Mouse (Mus musculus) embryonic facial prominence, embryonic 15.5 days (tissue): Measurements from ENCODE around the gene Fstl5. TPM values are rescaled to one million over a fixed set of nuclear protein-coding genes. Genes with fewer than 3 reads are reported as not detected.

ENCODE experiments used
- ATAC-seq: fragments of 200-750 bp; cut with Nextera tagmentation; 2 replicates; pipeline ENCODE4 v1.8.0; 2017; ENCODE audit warnings: low read depth, moderate TSS enrichment; ENCODE audit not compliant: insufficient number of reproducible peaks, low FRiP score, low TSS enrichment
- H3K27ac ChIP-seq: fragments of 300-500 bp; sonication (generic); replicated peaks from 2 replicates; pipeline ENCODE4 v1.5.1; 2015; ENCODE audit warnings: mild to moderate bottlenecking, inconsistent platforms
- H3K27me3 ChIP-seq: fragments of 300-500 bp; sonication (generic); 2 replicates; pipeline ENCODE4 v1.6.1; 2015; ENCODE audit warnings: inconsistent platforms
- H3K36me3 ChIP-seq: fragments of 300-500 bp; sonication (generic); 2 replicates; pipeline ENCODE4 v1.6.1; 2015; ENCODE audit warnings: mild to moderate bottlenecking, inconsistent platforms
- H3K4me1 ChIP-seq: fragments of 300-500 bp; sonication (generic); 2 replicates; pipeline ENCODE4 v1.6.1; 2015; ENCODE audit warnings: inconsistent platforms
- H3K4me2 ChIP-seq: fragments of 300-500 bp; sonication (generic); replicated peaks from 2 replicates; pipeline ENCODE4 v1.6.1; 2015; ENCODE audit warnings: mild to moderate bottlenecking, inconsistent platforms
- H3K4me3 ChIP-seq: fragments of 300-500 bp; sonication (generic); replicated peaks from 2 replicates; pipeline ENCODE4 v1.5.1; 2015; ENCODE audit warnings: mild to moderate bottlenecking, inconsistent platforms
- H3K9ac ChIP-seq: fragments of 300-500 bp; sonication (generic); 2 replicates; pipeline ENCODE4 v1.6.1; 2015; ENCODE audit warnings: inconsistent platforms
- H3K9me3 ChIP-seq: fragments of 300-500 bp; sonication (generic); replicated peaks from 2 replicates; pipeline ENCODE4 v1.6.1; 2016; ENCODE audit warnings: inconsistent platforms
- WGBS: fragments of 180-500 bp; shearing (Covaris S2); methylation state at CpG from one replicate; pipeline ENCODE4 v1.1.7; 2015; 5-methylcytosine and 5-hydroxymethylcytosine counted together
- polyA plus RNA-seq: library from polyadenylated mRNA; unstranded; fragments of >200 nt; fragmentation: Nextera tagmentation; extraction: Ambion mirVana; gene quantifications from 2 replicates; pipeline ENCODE4 v1.2.1, GENCODE M21; 2015

The Fstl5 gene
- polyA plus RNA-seq, 1 experiment from 2014 or later: 19.5 TPM

DNA sequence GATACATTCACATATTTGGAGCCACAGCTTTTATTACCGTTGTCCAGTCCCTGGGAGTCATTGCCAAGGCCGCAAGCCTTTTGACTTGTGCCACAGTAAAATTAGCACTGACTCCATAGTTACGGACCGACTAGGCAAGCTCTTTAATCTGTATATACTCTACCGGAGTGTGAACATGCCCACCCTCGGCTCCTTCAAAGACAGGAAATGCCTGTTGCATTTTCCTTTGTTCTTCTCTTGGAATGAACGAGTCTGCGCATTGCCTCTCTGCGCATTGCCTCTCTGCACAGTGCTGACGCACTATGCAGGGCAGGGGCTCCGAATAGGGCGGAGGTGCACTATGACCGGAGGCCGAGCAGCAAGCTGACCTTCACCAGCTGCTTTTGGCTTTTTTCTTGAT is 434.7 kb downstream of the Fstl5 start:
- H3K36me3 ChIP-seq: no peaks in the 10 kb centered on the region
- H3K4me1 ChIP-seq: no peaks in the 10 kb centered on the region
- no peak overlapping the region for H3K27ac ChIP-seq
- no peaks in the 10 kb centered on the region for H3K9me3 ChIP-seq
- no peak for ATAC-seq
- WGBS: 86% methylated on average over 14 of the region's 14 CpGs
- H3K27me3 ChIP-seq: no peaks in the 10 kb centered on the region
- H3K9ac ChIP-seq: no peak overlapping the region
- no peak overlapping the region for H3K4me3 ChIP-seq
- no peak overlapping the region for H3K4me2 ChIP-seq

DNA sequence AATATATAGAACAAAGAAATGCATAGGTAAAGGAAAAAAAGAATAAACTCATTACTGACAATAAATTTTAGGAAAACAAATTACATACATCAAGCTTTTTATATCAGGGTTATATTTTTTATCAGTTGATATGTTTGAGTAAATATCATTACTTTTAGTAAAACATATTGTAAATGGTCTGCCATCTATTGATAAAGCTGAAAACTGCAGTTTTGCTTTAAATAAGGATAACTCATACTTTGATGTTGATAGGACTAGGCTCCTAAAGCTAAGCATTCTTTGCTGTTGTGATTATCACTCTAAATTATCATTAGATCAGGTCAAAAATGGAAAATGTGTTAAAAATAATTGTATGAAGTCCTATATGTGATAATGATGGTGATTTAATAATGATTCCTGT is 493.3 kb downstream of the Fstl5 start:
- no peak overlapping the region for H3K4me2 ChIP-seq
- H3K9me3 ChIP-seq: no peaks in the 10 kb centered on the region
- no peaks in the 10 kb centered on the region for H3K27me3 ChIP-seq
- H3K36me3 ChIP-seq: no peaks in the 10 kb centered on the region
- H3K27ac ChIP-seq: no peak overlapping the region
- H3K4me3 ChIP-seq: no peak overlapping the region
- no peaks in the 10 kb centered on the region for H3K4me1 ChIP-seq
- no peak overlapping the region for H3K9ac ChIP-seq
- ATAC-seq: no peak

DNA sequence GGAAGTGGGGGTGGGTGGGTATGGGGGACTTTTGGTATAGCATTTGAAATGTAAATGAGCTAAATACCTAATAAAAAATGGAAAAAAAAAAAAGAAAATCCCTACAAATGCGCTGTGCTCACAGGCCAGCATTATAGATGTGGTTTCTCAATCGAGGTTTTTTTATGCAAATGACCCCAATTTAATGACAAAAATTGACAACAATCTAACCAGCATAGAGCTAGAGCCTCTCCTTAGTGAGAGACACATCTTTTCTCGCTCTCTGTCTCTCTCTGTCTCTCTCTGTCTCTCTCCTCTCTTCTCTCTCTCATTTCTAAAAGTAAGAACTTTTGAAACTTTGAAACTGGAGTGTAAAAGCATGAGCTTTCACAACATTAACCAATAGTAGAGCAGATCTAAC is 498.4 kb downstream of the Fstl5 start:
- no peaks in the 10 kb centered on the region for H3K36me3 ChIP-seq
- ATAC-seq: no peak
- H3K4me1 ChIP-seq: no peaks in the 10 kb centered on the region
- H3K9me3 ChIP-seq: no peaks in the 10 kb centered on the region
- no peaks in the 10 kb centered on the region for H3K27me3 ChIP-seq
- H3K9ac ChIP-seq: no peak overlapping the region
- no peak overlapping the region for H3K27ac ChIP-seq
- H3K4me3 ChIP-seq: no peak overlapping the region
- WGBS: 76% methylated on average over 3 of the region's 3 CpGs
- no peak overlapping the region for H3K4me2 ChIP-seq

DNA sequence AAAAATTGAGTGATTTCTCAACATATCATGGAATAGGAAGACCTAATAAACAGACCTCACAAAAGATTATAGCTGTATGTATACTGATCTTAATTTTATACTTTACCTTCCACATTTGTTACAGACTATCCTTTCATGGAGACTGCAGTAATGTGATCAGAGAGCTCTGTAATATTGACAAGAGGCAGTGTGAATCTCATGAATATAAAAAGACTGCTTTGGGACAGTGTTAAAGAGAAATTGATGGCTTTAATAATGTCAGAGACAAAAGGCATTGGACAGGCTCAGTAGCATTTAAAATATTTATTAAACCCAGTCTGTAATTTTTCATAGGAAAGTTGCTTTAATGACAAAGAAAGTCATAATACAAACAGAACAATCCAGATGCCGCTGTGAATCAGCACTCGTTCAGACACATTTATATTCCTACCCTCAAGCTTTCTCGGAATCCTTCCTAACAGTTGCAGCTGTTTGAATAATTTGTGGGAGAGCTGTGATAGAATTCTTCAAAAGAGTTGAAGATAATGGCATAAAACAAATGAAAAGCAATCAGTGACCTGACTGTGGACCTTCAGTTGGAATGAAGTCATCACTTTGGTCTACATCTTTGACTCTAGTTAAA is 499.0 kb downstream of the Fstl5 start:
- Histone ChIP-seq H3K27me3 (no peaks in the 10 kb centered on the region), H3K9ac (no peak overlapping the region), H3K36me3 (no peaks in the 10 kb centered on the region), H3K4me3 (no peak overlapping the region), H3K27ac (no peak overlapping the region), H3K9me3 (no peaks in the 10 kb centered on the region), H3K4me2 (no peak overlapping the region), H3K4me1 (no peaks in the 10 kb centered on the region)
- 73% methylated on average over 3 of the region's 3 CpGs for WGBS
- ATAC-seq: no peak

GRCm38 (mm10) chr3:76593148-76593547 is 519.1 kb downstream of the Fstl5 start:
- H3K9ac ChIP-seq: no peak overlapping the region
- H3K4me3 ChIP-seq: no peak overlapping the region
- H3K9me3 ChIP-seq: no peaks in the 10 kb centered on the region
- no peak overlapping the region for H3K27ac ChIP-seq
- no peaks in the 10 kb centered on the region for H3K36me3 ChIP-seq
- WGBS: 67% methylated on average over 4 of the region's 4 CpGs
- no peaks in the 10 kb centered on the region for H3K27me3 ChIP-seq
- H3K4me1 ChIP-seq: no peaks in the 10 kb centered on the region
- ATAC-seq: no peak
- no peak overlapping the region for H3K4me2 ChIP-seq

- Histone ChIP-seq H3K9me3 (no peaks in the 10 kb centered on the region), H3K4me3 (no peak overlapping the region), H3K9ac (no peak overlapping the region), H3K36me3 (no peaks in the 10 kb centered on the region), H3K27ac (no peak overlapping the region), H3K27me3 (no peaks in the 10 kb centered on the region), H3K4me2 (no peak overlapping the region), H3K4me1 (no peaks in the 10 kb centered on the region)
- ATAC-seq: no peak
- 77% methylated on average over 1 of the region's 1 CpGs for WGBS
Observed at GRCm38 (mm10) chr3:76620044-76620443, 546.0 kb downstream of the Fstl5 start.

GRCm38 (mm10) chr3:76654243-76654642 is 580.2 kb downstream of the Fstl5 start:
- no peaks in the 10 kb centered on the region for H3K4me1 ChIP-seq
- H3K4me3 ChIP-seq: no peak overlapping the region
- H3K27ac ChIP-seq: no peak overlapping the region
- H3K4me2 ChIP-seq: no peak overlapping the region
- no peaks in the 10 kb centered on the region for H3K9me3 ChIP-seq
- WGBS: 86% methylated on average over 1 of the region's 1 CpGs
- H3K36me3 ChIP-seq: no peaks in the 10 kb centered on the region
- H3K27me3 ChIP-seq: no peaks in the 10 kb centered on the region
- no peak overlapping the region for H3K9ac ChIP-seq
- ATAC-seq: peak; percentile 82

GRCm38 (mm10) chr3:76670859-76671258 is 596.8 kb downstream of the Fstl5 start:
- Histone ChIP-seq H3K27ac (no peak overlapping the region), H3K27me3 (no peaks in the 10 kb centered on the region), H3K36me3 (no peaks in the 10 kb centered on the region), H3K9ac (no peak overlapping the region), H3K9me3 (no peaks in the 10 kb centered on the region), H3K4me3 (no peak overlapping the region), H3K4me2 (no peak overlapping the region), H3K4me1 (no peaks in the 10 kb centered on the region)
- ATAC-seq: no peak
- 48% methylated on average over 5 of the region's 5 CpGs for WGBS

GRCm38 (mm10) chr3:76676006-76676405 is 601.9 kb downstream of the Fstl5 start:
- no peaks in the 10 kb centered on the region for H3K27me3 ChIP-seq
- WGBS: 85% methylated on average over 3 of the region's 3 CpGs

GRCm38 (mm10) chr3:76679853-76680545 is 605.9 kb downstream of the Fstl5 start:
- Histone ChIP-seq H3K27me3 (no peaks in the 10 kb centered on the region), H3K4me2 (no peak overlapping the region), H3K9ac (no peak overlapping the region), H3K9me3 (no peaks in the 10 kb centered on the region), H3K36me3 (no peaks in the 10 kb centered on the region), H3K27ac (no peak overlapping the region), H3K4me1 (no peaks in the 10 kb centered on the region), H3K4me3 (no peak overlapping the region)
- 59% methylated on average over 5 of the region's 5 CpGs for WGBS
- ATAC-seq: no peak

More at GRCm38 (mm10) chr3:76676006-76676405, 601.9 kb downstream of the Fstl5 start:
- Histone ChIP-seq H3K9me3 (no peaks in the 10 kb centered on the region), H3K4me2 (no peak overlapping the region), H3K36me3 (no peaks in the 10 kb centered on the region), H3K9ac (no peak overlapping the region), H3K4me3 (no peak overlapping the region), H3K27ac (no peak overlapping the region), H3K4me1 (no peaks in the 10 kb centered on the region)
- no peak for ATAC-seq

DNA sequence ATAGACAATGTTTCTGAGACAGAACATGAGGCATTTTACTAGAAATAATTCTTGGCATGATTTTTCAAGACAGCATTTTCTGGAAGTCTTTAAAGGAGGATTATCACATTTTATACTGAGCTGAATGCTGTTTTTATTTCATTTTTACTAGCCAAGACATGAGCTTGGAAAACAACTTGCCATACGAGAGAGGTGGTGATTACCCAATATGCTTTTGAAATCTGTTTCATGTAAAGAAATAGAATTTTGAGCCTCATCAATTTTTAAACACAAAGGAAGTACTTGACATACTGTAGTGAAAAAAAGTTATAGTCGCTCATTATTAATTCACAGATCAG is 606.4 kb downstream of the Fstl5 start:
- Histone ChIP-seq H3K4me1 (no peaks in the 10 kb centered on the region), H3K4me3 (no peak overlapping the region), H3K27ac (no peak overlapping the region), H3K4me2 (no peak overlapping the region), H3K9me3 (no peaks in the 10 kb centered on the region), H3K9ac (no peak overlapping the region), H3K27me3 (no peaks in the 10 kb centered on the region), H3K36me3 (no peaks in the 10 kb centered on the region)
- ATAC-seq: no peak
- 62% methylated on average over 2 of the region's 2 CpGs for WGBS

DNA sequence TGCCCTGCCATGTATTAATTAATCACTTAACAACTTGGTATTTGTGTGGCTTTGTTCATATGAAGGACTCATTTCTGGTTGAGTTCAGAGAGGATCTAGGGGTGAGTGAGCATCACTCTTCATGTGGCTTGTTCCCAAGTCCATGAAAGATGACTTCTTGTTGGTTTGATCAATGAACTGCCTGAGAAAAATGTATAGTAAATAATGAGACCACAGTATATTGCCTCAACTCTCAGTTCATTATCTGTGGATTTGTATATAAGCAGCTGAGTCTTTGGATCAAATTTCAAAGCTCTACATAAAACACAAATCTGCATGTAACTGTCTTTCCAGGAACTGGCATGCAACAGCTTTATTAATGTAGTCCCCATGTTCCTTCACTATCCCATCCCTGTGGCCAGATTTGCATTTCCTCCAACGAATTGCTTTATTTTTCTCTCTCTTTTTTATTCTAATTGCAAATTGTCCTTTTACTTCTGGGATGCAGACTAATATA is 623.1 kb downstream of the Fstl5 start:
- Histone ChIP-seq H3K27me3 (no peaks in the 10 kb centered on the region), H3K4me1 (no peaks in the 10 kb centered on the region), H3K9me3 (no peaks in the 10 kb centered on the region), H3K4me3 (no peak overlapping the region), H3K4me2 (no peak overlapping the region), H3K9ac (no peak overlapping the region), H3K27ac (no peak overlapping the region), H3K36me3 (no peaks in the 10 kb centered on the region)
- no peak for ATAC-seq
- 65% methylated on average over 1 of the region's 1 CpGs for WGBS
